ENCODE assay signal across 13 mouse cellular contexts in genomic region chr12:85687217-85687533, GRCm38 (mm10). TPM values are rescaled to one million over a fixed set of nuclear protein-coding genes. Genes with fewer than 3 reads are reported as not detected.
DNase-seq lines count a peak whose midpoint lies in the region; ATAC-seq lines count a peak whose summit lies in the region.
"Had no signal": no experiment of that assay in that cellular context is flagged by ENCODE, and none has a peak within 500 bp of the region (broad histone marks: within the 10 kb centered on the region; RNA-seq: fewer than 3 reads in every experiment).

No protein-coding gene starts in this region.

- no peak overlapping the region for H3K4me3 ChIP-seq in hindbrain, embryonic 12.5 days
- H3K4me3 ChIP-seq in hindbrain, embryonic 10.5 days, result no peak overlapping the region
- H3K4me3 ChIP-seq in embryonic facial prominence, embryonic 12.5 days, result peak overlapping the region; percentile 21; the same call in 1 of the 2 replicates
- peak overlapping the region; percentile 44 for H3K4me3 ChIP-seq in liver, embryonic 11.5 days (ENCODE audit: low read depth, low read length)
- H3K4me3 ChIP-seq: forebrain, embryonic 13.5 days had no signal

- H3K4me1 ChIP-seq in hindbrain, embryonic 12.5 days, result no peaks in the 10 kb centered on the region; the same call in 1 of the 2 replicates
- H3K4me1 ChIP-seq in hindbrain, embryonic 10.5 days (replicated peaks), result peaks cover 7% of the 10 kb centered on the region
- H3K4me1 ChIP-seq in embryonic facial prominence, embryonic 12.5 days, result peaks cover 10% of the 10 kb centered on the region
- no peaks in the 10 kb centered on the region; the same call in 1 of the 2 replicates for H3K4me1 ChIP-seq in liver, embryonic 11.5 days (replicated peaks; ENCODE audit: control insufficient read depth, insufficient read depth, low read length)
- H3K4me1 ChIP-seq: forebrain, embryonic 13.5 days had no signal

- H3K27me3 ChIP-seq in hindbrain, embryonic 12.5 days, result no peaks in the 10 kb centered on the region
- H3K27me3 ChIP-seq in hindbrain, embryonic 10.5 days (ENCODE audit: insufficient read depth, poor library complexity, severe bottlenecking), result peaks cover 6% of the 10 kb centered on the region; the same call in 1 of the 2 replicates
- H3K27me3 ChIP-seq in embryonic facial prominence, embryonic 12.5 days, result no peaks in the 10 kb centered on the region
- no peaks in the 10 kb centered on the region for H3K27me3 ChIP-seq in liver, embryonic 11.5 days (replicated peaks; ENCODE audit: control insufficient read depth, insufficient read depth, low read length)
- H3K27me3 ChIP-seq: forebrain, embryonic 13.5 days had no signal

- no peak overlapping the region for H3K27ac ChIP-seq in hindbrain, embryonic 12.5 days
- H3K27ac ChIP-seq in hindbrain, embryonic 10.5 days, result no peak overlapping the region
- H3K27ac ChIP-seq in embryonic facial prominence, embryonic 12.5 days, result no peak overlapping the region
- no peak overlapping the region for H3K27ac ChIP-seq in liver, embryonic 11.5 days (ENCODE audit: low read depth, low read length)
- H3K27ac ChIP-seq: forebrain, embryonic 13.5 days had no signal

- no peak for DNase-seq in hindbrain, embryonic 10.5 days (ENCODE audit: low spot score)
- peak; percentile 47 for DNase-seq in A20 (ENCODE audit: low read depth, low spot score)
- no peak for DNase-seq in liver, embryonic 11.5 days (ENCODE audit: low spot score)
- no peak for DNase-seq in right cerebral cortex, postnatal 4 days
- DNase-seq in cerebellum, postnatal 36 days, result no peak
- DNase-seq in adrenal gland, adult 18-20 months (ENCODE audit: low spot score in 2 of 2), result no peak
- DNase-seq: adrenal gland, adult 8-10 months; cerebellum, postnatal 10 days; kidney, postnatal 14 days; right cerebral cortex, postnatal 14 days had no signal

- WGBS in hindbrain, embryonic 12.5 days, result 82% methylated on average over 7 of the region's 7 CpGs
- WGBS in hindbrain, embryonic 10.5 days, result 79% methylated on average over 7 of the region's 7 CpGs
- 75% methylated on average over 7 of the region's 7 CpGs for WGBS in embryonic facial prominence, embryonic 12.5 days
- 48% methylated on average over 7 of the region's 7 CpGs for WGBS in liver, embryonic 11.5 days

- no peaks in the 10 kb centered on the region for H3K36me3 ChIP-seq in hindbrain, embryonic 12.5 days
- H3K36me3 ChIP-seq in hindbrain, embryonic 10.5 days, result no peaks in the 10 kb centered on the region
- no peaks in the 10 kb centered on the region for H3K36me3 ChIP-seq in embryonic facial prominence, embryonic 12.5 days
- H3K36me3 ChIP-seq in liver, embryonic 11.5 days (ENCODE audit: control insufficient read depth, insufficient read depth, low read length), result no peaks in the 10 kb centered on the region

- H3K9me3 ChIP-seq in hindbrain, embryonic 12.5 days (replicated peaks), result no peaks in the 10 kb centered on the region
- no peaks in the 10 kb centered on the region for H3K9me3 ChIP-seq in hindbrain, embryonic 10.5 days
- H3K9me3 ChIP-seq in embryonic facial prominence, embryonic 12.5 days, result no peaks in the 10 kb centered on the region
- H3K9me3 ChIP-seq in liver, embryonic 11.5 days (ENCODE audit: control insufficient read depth, low read length), result no peaks in the 10 kb centered on the region
- H3K9me3 ChIP-seq: forebrain, embryonic 13.5 days had no signal

- ATAC-seq in hindbrain, embryonic 12.5 days (ENCODE audit: low FRiP score), result no peak
- no peak for ATAC-seq in embryonic facial prominence, embryonic 12.5 days (ENCODE audit: insufficient number of reproducible peaks, insufficient read depth, low FRiP score, low TSS enrichment)
- no peak for ATAC-seq in liver, embryonic 11.5 days (replicated peaks; ENCODE audit: low FRiP score)
- ATAC-seq: forebrain, embryonic 13.5 days had no signal

- H3K9ac ChIP-seq in hindbrain, embryonic 12.5 days, result no peak overlapping the region
- H3K9ac ChIP-seq in embryonic facial prominence, embryonic 12.5 days, result no peak overlapping the region; the same call in 1 of the 2 replicates
- no peak overlapping the region; the same call in 1 of the 2 replicates for H3K9ac ChIP-seq in liver, embryonic 11.5 days (ENCODE audit: low read depth, low read length)
- H3K9ac ChIP-seq: forebrain, embryonic 13.5 days had no signal

- H3K4me2 ChIP-seq in hindbrain, embryonic 12.5 days (replicated peaks), result peak overlapping the region; percentile 9; the same call in 1 of the 2 replicates
- H3K4me2 ChIP-seq in embryonic facial prominence, embryonic 12.5 days (replicated peaks), result peak overlapping the region; percentile 44
- peak overlapping the region; percentile 65 for H3K4me2 ChIP-seq in liver, embryonic 11.5 days
- H3K4me2 ChIP-seq: forebrain, embryonic 13.5 days had no signal

RNA-seq across cellular contexts. Expression of gene Batf, which starts 0.7 kb away (rescaled TPM):
- polyA plus RNA-seq in hindbrain, embryonic 12.5 days (2016; fragmentation: Nextera tagmentation; extraction: Ambion mirVana), result 2.3 and 2.6 TPM in 2 replicates
- 2.2 and 2.5 TPM in 2 replicates for polyA plus RNA-seq in hindbrain, embryonic 10.5 days (2016; fragmentation: Nextera tagmentation; extraction: Ambion mirVana)
- 4.7 and 6.8 TPM in 2 replicates for polyA plus RNA-seq in embryonic facial prominence, embryonic 12.5 days (2016; fragmentation: Nextera tagmentation; extraction: Ambion mirVana)
- 6.8 and 8.6 TPM in 2 replicates for polyA plus RNA-seq in liver, embryonic 11.5 days (2014; fragmentation: Nextera tagmentation; extraction: Ambion mirVana)
- 1 to 10 TPM in 1 of 2 experiments, under 1 TPM in 1; 0.99 to 1.5 TPM for total RNA-seq in adrenal gland, adult 18-20 months (2021)

RNA-seq across cellular contexts. Expression of gene Flvcr2, which starts 59.2 kb away (rescaled TPM):
- 2.6 and 3.4 TPM in 2 replicates for polyA plus RNA-seq in hindbrain, embryonic 12.5 days (2016; fragmentation: Nextera tagmentation; extraction: Ambion mirVana)
- 0.90 and 1.0 TPM in 2 replicates for polyA plus RNA-seq in hindbrain, embryonic 10.5 days (2016; fragmentation: Nextera tagmentation; extraction: Ambion mirVana)
- 1.8 and 1.9 TPM in 2 replicates for polyA plus RNA-seq in embryonic facial prominence, embryonic 12.5 days (2016; fragmentation: Nextera tagmentation; extraction: Ambion mirVana)
- 3.3 and 3.9 TPM in 2 replicates for polyA plus RNA-seq in liver, embryonic 11.5 days (2014; fragmentation: Nextera tagmentation; extraction: Ambion mirVana)
- 1 to 10 TPM; 4.1 to 4.3 TPM for total RNA-seq in adrenal gland, adult 18-20 months (2021)

Comparison
In these comparisons a context has a peak if more than half of its experiments do, and no peak if none do; other contexts are left out.
1. H3K4me2 ChIP-seq: peak in every context shown above with its lines; median percentile 65 in liver, embryonic 11.5 days; 44 in embryonic facial prominence, embryonic 12.5 days; 9 in hindbrain, embryonic 12.5 days.
2. H3K4me3 ChIP-seq: peak in embryonic facial prominence, embryonic 12.5 days (single experiment) and liver, embryonic 11.5 days (single experiment); none in hindbrain, embryonic 12.5 days (single experiment) and hindbrain, embryonic 10.5 days (single experiment).